Comparison of ENCODE assay signal across 11 mouse cellular contexts in the genomic region with DNA sequence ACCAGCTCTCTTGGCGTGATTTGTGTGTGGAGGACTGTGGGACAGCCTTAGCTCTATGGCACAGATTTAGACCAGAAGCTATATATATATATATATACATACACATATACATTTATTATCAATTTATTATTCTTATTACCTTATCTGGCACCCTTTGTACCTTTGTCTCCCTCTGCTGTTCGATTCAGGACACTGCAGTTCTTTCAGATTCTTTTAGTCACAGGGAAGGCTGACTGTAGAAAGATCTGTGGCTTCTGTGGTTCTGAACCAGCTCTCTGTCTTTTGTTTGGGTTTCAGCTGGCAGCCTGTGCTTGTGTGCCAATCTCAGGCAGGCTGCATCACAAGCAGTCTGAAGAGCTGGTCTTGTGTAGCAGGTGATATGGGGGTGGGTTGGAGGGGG.
DNase-seq lines count a peak whose midpoint lies in the region; ATAC-seq and TF ChIP-seq lines count a peak whose summit lies in the region.
"Had no signal": no experiment of that assay in that cellular context is flagged by ENCODE, and none has a peak within 500 bp of the region (broad histone marks: within the 10 kb centered on the region; RNA-seq: fewer than 3 reads in every experiment).

No protein-coding gene starts in this region.

- no peak overlapping the region for H3K4me2 ChIP-seq in hindbrain, postnatal 0 days (ENCODE audit: low read depth, low read length)

- DNase-seq in hindbrain, postnatal 0 days (ENCODE audit: low spot score): no peak
- no peak for DNase-seq in hindbrain, embryonic 10.5 days (ENCODE audit: low spot score)
- DNase-seq in 3T3-L1 (ENCODE audit: low read depth, low spot score): peak; percentile 56
- DNase-seq in G1E (ENCODE audit: low spot score): no peak
- DNase-seq in fibroblast of lung, adult 2 months (ENCODE audit: low read depth): peak; percentile 12
- no peak for DNase-seq in cerebellum, adult 11 months
- no peak for DNase-seq in left cerebral cortex, adult 8-10 months (ENCODE audit: low spot score in 2 of 2)
- no peak for DNase-seq in adrenal gland, postnatal 25 days
- DNase-seq: gastrocnemius, postnatal 36 days; kidney, adult 8-10 months; thymus, postnatal 36 days had no signal

- H3K9me3 ChIP-seq in hindbrain, postnatal 0 days (ENCODE audit: low read length): no peaks in the 10 kb centered on the region
- no peaks in the 10 kb centered on the region for H3K9me3 ChIP-seq in hindbrain, embryonic 10.5 days
- H3K9me3 ChIP-seq in G1E (replicated peaks): no peaks in the 10 kb centered on the region

- 46% methylated on average over 2 of the region's 2 CpGs for WGBS in hindbrain, postnatal 0 days
- 49% methylated on average over 2 of the region's 2 CpGs for WGBS in hindbrain, embryonic 10.5 days

- no peaks in the 10 kb centered on the region for H3K4me1 ChIP-seq in hindbrain, postnatal 0 days (ENCODE audit: insufficient read depth, low read length)
- no peaks in the 10 kb centered on the region for H3K4me1 ChIP-seq in hindbrain, embryonic 10.5 days (replicated peaks)
- no peaks in the 10 kb centered on the region for H3K4me1 ChIP-seq in G1E (ENCODE audit: insufficient read depth, low read depth, low read length)

- no peaks in the 10 kb centered on the region for H3K27me3 ChIP-seq in hindbrain, postnatal 0 days (ENCODE audit: insufficient read depth, low read length)
- no peaks in the 10 kb centered on the region for H3K27me3 ChIP-seq in hindbrain, embryonic 10.5 days (ENCODE audit: insufficient read depth, poor library complexity, severe bottlenecking)
- H3K27me3 ChIP-seq in G1E (ENCODE audit: insufficient read depth, low read length): no peaks in the 10 kb centered on the region

- TF ChIP-seq CTCF in hindbrain, postnatal 0 days (IDR thresholded peaks at IDR 0.05; ENCODE audit: low read depth): peak; percentile 48
- 0 out of 2 replicates have a peak, but pooled peaks have one; percentile 31 for TF ChIP-seq CTCF in G1E (IDR thresholded peaks at IDR 0.05; ENCODE audit: low read depth, low read length)

- H3K27ac ChIP-seq in hindbrain, postnatal 0 days: no peak overlapping the region
- H3K27ac ChIP-seq in hindbrain, embryonic 10.5 days: no peak overlapping the region

- no peak for ATAC-seq in hindbrain, postnatal 0 days
- ATAC-seq in G1E (ENCODE audit: extremely low read depth, insufficient number of reproducible peaks, low FRiP score, poor library complexity, severe bottlenecking): no peak

- no peak overlapping the region for H3K9ac ChIP-seq in hindbrain, postnatal 0 days (replicated peaks; ENCODE audit: low read length)

- H3K36me3 ChIP-seq in hindbrain, postnatal 0 days (ENCODE audit: insufficient read depth, low read length): no peaks in the 10 kb centered on the region
- no peaks in the 10 kb centered on the region for H3K36me3 ChIP-seq in hindbrain, embryonic 10.5 days
- H3K36me3 ChIP-seq in G1E (replicated peaks): no peaks in the 10 kb centered on the region

- H3K4me3 ChIP-seq in hindbrain, postnatal 0 days (ENCODE audit: low read length): no peak overlapping the region
- H3K4me3 ChIP-seq in hindbrain, embryonic 10.5 days: no peak overlapping the region
- H3K4me3 ChIP-seq in G1E (ENCODE audit: low read depth, low read length): no peak overlapping the region

Comparison
In these comparisons a context has a peak if more than half of its experiments do, and no peak if none do; other contexts are left out.
1. DNase-seq: peak in 3T3-L1 (single experiment) and fibroblast of lung, adult 2 months (single experiment); none in hindbrain, postnatal 0 days (single experiment), hindbrain, embryonic 10.5 days (single experiment), G1E (single experiment), cerebellum, adult 11 months (single experiment), left cerebral cortex, adult 8-10 months (0 of 2) and adrenal gland, postnatal 25 days (single experiment).